Mouse (Mus musculus) thymus, adult 2 months (tissue): ENCODE measurements around the gene Tmem240.

Experiments used
- CTCF ChIP-seq: fragments of 200-500 bp; IDR thresholded peaks from 2 replicates; pipeline ENCODE4 v1.5.1; 2012; ENCODE audit warnings: mild to moderate bottlenecking, control low read depth, low read length, moderate library complexity, borderline replicate concordance; ENCODE audit not compliant: control insufficient read depth, poor library complexity, insufficient read depth; ENCODE audit errors: extremely low read depth
- POLR2A ChIP-seq: fragments of 200-500 bp; IDR thresholded peaks from 2 replicates; pipeline ENCODE4 v1.6.1; 2012; ENCODE audit warnings: mild to moderate bottlenecking, low read length, control low read depth, moderate library complexity; ENCODE audit not compliant: control insufficient read depth, poor library complexity, insufficient read depth; ENCODE audit errors: extremely low read depth

- TF ChIP-seq CTCF (no peak), POLR2A (no peak)
Measured at GRCm38 (mm10) chr4:155736421-155736820, 1.8 kb downstream of the Tmem240 start.
